Mouse (Mus musculus): Measurements from ENCODE around the gene Dpp10. TPM values are rescaled to one million over a fixed set of nuclear protein-coding genes. Genes with fewer than 3 reads are reported as not detected.

The Dpp10 gene
- 0.02 TPM for polyA plus RNA-seq (2017; shearing (Covaris generic))

DNA sequence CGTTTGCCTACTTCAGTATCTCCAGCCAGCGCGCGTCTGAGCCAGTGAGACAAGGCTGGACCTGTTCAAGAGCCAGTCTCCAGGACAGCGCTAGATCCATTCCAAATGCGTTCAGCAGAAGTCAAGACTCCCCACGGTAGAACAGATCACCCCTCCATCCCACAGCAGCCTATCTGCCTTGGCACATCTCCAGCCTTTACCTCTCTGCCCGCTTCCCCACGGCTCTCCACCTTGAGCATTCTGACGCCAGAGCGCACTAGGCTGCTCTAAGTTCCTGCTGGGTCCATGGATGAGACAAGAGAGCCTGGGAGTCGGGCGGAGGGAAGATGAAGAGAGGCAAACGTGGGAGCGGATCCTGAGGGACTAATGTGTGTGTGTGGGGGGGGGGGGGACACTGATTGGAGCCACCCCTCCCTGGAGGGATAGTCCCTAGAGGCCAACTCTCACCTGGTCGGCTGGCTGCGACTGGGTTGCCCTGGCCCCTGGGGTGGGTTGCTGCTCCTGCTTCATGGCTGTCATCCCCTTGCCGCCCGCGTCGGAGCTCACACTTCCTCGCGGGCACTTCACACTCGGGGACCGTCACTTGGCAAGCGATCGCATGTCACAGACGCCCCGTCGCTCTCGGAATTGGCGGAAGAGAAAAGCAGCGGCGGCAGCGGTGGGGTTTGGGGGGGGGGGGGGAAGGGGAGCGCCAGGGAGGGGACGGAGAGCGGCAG lies at the start of gene Dpp10:
TSS of gene Dpp10 (minus strand) at position 635 of the 716 bp plus-strand sequence.

Data from naive thymus-derived CD4-positive, alpha-beta T cell, adult 5 months (primary cell).